Mouse (Mus musculus) kidney, postnatal 0 days (tissue): ENCODE results near the gene Prg3. TPM values are rescaled to one million over a fixed set of nuclear protein-coding genes. Genes with fewer than 3 reads are reported as not detected.

Experiments
- ATAC-seq: fragments of 200-750 bp; cut with Nextera tagmentation; replicated peaks from 2 replicates; pipeline ENCODE4 v1.8.0; 2017; ENCODE audit warnings: low read depth, moderate number of reproducible peaks, moderate TSS enrichment, moderate library complexity; ENCODE audit not compliant: low FRiP score
- DNase-seq: peaks from one replicate; pipeline ENCODE4 v3.0.0-alpha.2; 2016; ENCODE audit warnings: low spot score
- H3K27ac ChIP-seq: fragments of 300-500 bp; sonication (generic); 2 replicates; pipeline ENCODE4 v1.5.1; 2014; ENCODE audit warnings: mild to moderate bottlenecking
- H3K27me3 ChIP-seq: fragments of 300-500 bp; sonication (generic); 2 replicates; pipeline ENCODE4 v1.6.1; 2014; ENCODE audit warnings: low read length, mixed read lengths; ENCODE audit not compliant: insufficient read depth
- H3K36me3 ChIP-seq: fragments of 300-500 bp; sonication (generic); 2 replicates; pipeline ENCODE4 v1.6.1; 2014; ENCODE audit warnings: low read length, mixed read lengths; ENCODE audit not compliant: insufficient read depth
- H3K4me1 ChIP-seq: fragments of 300-500 bp; sonication (generic); replicated peaks from 2 replicates; pipeline ENCODE4 v1.6.1; 2014; ENCODE audit warnings: antibody characterized with exemption, low read length, mixed read lengths; ENCODE audit not compliant: insufficient read depth
- H3K4me2 ChIP-seq: fragments of 300-500 bp; sonication (generic); 2 replicates; pipeline ENCODE4 v1.6.1; 2014; ENCODE audit warnings: mild to moderate bottlenecking, low read length, moderate library complexity, mixed read lengths
- H3K4me3 ChIP-seq: fragments of 300-500 bp; sonication (generic); replicated peaks from 2 replicates; pipeline ENCODE4 v1.5.1; 2014; ENCODE audit warnings: low read depth, low read length
- H3K9ac ChIP-seq: fragments of 300-500 bp; sonication (generic); 2 replicates; pipeline ENCODE4 v1.6.1; 2014; ENCODE audit warnings: low read depth, low read length
- H3K9me3 ChIP-seq: fragments of 300-500 bp; sonication (generic); replicated peaks from 2 replicates; pipeline ENCODE4 v1.6.1; 2016; ENCODE audit warnings: low read length, inconsistent platforms, mixed read lengths
- CTCF ChIP-seq: IDR thresholded peaks from 2 replicates; pipeline ENCODE4 v1.5.1; 2016; ENCODE audit warnings: antibody characterized with exemption, low read depth, mild to moderate bottlenecking, moderate library complexity
- WGBS: fragments of 180-500 bp; shearing (Covaris S2); extraction: QIAGEN DNeasy Blood & Tissue Kit; methylation state at CpG from one replicate; pipeline ENCODE4 v1.1.7; 2014; 5-methylcytosine and 5-hydroxymethylcytosine counted together
- polyA plus RNA-seq: library from polyadenylated mRNA; unstranded; fragments of >200 nt; fragmentation: Nextera tagmentation; extraction: Ambion mirVana; gene quantifications from 2 replicates; pipeline ENCODE4 v1.2.1, GENCODE M21; 2015

Prg3 gene
- polyA plus RNA-seq, 1 experiment from 2014 or later, result not detected

DNA sequence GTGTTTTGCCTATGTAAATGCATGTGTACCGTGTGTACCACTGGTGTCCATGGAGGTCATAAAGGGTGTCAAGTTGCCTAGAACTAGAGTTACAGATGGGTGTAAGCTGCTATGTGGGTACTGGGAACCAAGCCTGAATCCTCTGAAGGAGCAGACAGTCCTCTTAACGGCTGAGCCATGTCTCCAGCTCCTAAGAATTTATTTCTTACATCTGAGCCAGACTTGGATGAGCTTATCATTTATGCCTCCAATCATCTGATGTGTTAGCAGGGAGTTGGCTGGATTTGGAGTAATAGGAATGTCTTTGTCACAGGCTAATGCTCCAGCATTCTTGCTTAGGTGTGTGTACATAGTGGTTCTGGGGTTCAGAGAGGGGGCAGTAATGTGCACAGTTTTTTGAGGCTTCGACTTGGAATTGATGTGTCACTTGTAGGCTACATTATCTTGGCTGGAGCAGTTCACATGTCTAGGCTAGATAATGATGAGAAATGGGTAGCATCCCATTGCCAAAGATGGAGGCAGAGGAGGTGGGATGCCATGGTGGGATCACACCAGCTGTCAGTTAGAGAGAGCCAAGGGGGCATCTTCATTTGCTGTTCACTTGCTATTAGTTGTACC, 40.8 kb upstream of the Prg3 start:
- H3K9me3 ChIP-seq, result no peaks in the 10 kb centered on the region
- 83% methylated on average over 3 of the region's 3 CpGs for WGBS
- ATAC-seq (no peak), DNase-seq (no peak)
- H3K4me3 ChIP-seq, result no peak overlapping the region
- H3K36me3 ChIP-seq, result peaks cover 37% of the 10 kb centered on the region; the same call in 1 of the 2 replicates
- H3K4me1 ChIP-seq, result no peaks in the 10 kb centered on the region
- H3K27ac ChIP-seq, result no peak overlapping the region
- H3K4me2 ChIP-seq, result no peak overlapping the region
- no peak overlapping the region for H3K9ac ChIP-seq
- no peaks in the 10 kb centered on the region for H3K27me3 ChIP-seq
- no peak for TF ChIP-seq CTCF

DNA sequence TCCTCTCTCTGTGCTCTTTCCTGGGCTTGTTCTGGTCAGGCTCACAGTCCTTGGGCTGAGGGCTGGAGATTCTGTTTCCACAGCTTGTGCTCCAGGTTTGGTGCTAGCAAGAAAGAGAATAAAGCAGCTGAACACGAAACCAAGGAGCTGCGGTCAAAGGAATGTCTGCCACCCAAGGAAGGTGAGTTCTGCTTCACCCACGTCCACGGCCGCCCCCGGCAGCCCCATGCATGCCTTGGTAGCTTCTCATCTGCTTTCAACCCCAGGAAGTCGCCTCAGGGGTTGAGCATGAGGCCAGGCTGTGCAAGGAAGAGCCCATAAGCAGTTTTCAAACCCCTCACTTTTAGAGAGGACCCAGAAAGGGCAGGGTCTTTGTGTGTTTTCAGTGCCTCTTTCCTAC, 39.8 kb upstream of the Prg3 start:
- H3K9me3 ChIP-seq, result no peaks in the 10 kb centered on the region
- 89% methylated on average over 7 of the region's 7 CpGs for WGBS
- peaks cover 37% of the 10 kb centered on the region; the same call in 1 of the 2 replicates for H3K36me3 ChIP-seq
- DNase-seq (no peak), ATAC-seq (no peak)
- no peak overlapping the region for H3K27ac ChIP-seq
- H3K4me1 ChIP-seq, result no peaks in the 10 kb centered on the region
- no peak for TF ChIP-seq CTCF
- H3K4me3 ChIP-seq, result no peak overlapping the region
- no peak overlapping the region for H3K4me2 ChIP-seq
- H3K9ac ChIP-seq, result no peak overlapping the region
- H3K27me3 ChIP-seq, result no peaks in the 10 kb centered on the region

DNA sequence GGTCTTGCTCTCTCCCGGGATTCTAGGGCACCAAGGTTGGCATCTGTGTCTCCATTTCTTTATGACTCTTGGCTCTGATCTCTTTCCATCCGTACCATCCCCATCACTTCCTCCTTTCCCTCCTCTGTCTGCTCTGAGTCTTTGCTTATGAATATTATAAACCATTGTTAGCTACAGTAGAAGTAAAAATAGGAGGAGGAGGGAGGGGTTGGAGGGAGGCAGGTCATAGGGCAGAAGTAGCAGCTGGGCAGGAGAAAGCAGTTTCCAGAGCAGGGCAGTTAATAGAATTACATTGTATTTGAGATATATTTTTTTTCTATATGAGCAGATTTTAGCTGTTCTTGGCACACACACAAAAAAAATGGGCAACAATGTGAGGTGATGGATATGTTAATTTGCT, 39.3 kb upstream of the Prg3 start:
- TF ChIP-seq CTCF, result no peak
- ATAC-seq (no peak), DNase-seq (no peak)
- peaks cover 37% of the 10 kb centered on the region; the same call in 1 of the 2 replicates for H3K36me3 ChIP-seq
- H3K9ac ChIP-seq, result no peak overlapping the region
- H3K27ac ChIP-seq, result no peak overlapping the region
- H3K9me3 ChIP-seq, result no peaks in the 10 kb centered on the region
- H3K27me3 ChIP-seq, result no peaks in the 10 kb centered on the region
- no peaks in the 10 kb centered on the region for H3K4me1 ChIP-seq
- WGBS, result 85% methylated on average over 2 of the region's 2 CpGs
- no peak overlapping the region for H3K4me2 ChIP-seq
- no peak overlapping the region for H3K4me3 ChIP-seq

DNA sequence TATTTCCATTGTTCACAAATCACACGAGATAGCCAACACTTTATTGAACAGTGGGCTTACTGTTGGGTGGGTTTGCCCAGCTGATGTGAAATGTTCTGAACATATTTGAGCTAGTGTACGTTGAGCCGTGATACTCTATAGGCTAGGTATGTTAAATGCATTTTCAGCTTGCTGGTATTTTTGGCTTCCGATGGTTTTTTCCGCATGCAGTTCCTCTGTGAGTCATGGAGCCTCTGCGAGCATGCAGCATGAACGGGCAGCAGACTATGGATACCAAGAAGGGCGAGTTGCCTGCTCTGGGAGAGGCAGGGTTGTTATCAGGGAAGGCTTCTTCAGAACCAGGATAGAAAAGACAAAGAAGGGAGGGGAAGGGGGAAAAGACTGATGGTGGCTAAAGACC, 37.0 kb upstream of the Prg3 start:
- Histone ChIP-seq H3K4me1 (no peaks in the 10 kb centered on the region), H3K9ac (no peak overlapping the region), H3K9me3 (no peaks in the 10 kb centered on the region), H3K27ac (no peak overlapping the region), H3K4me2 (no peak overlapping the region), H3K36me3 (peaks cover 34% of the 10 kb centered on the region; the same call in 1 of the 2 replicates), H3K4me3 (no peak overlapping the region), H3K27me3 (no peaks in the 10 kb centered on the region)
- ATAC-seq, result no peak
- no peak for DNase-seq
- 93% methylated on average over 8 of the region's 8 CpGs for WGBS
- no peak for TF ChIP-seq CTCF

DNA sequence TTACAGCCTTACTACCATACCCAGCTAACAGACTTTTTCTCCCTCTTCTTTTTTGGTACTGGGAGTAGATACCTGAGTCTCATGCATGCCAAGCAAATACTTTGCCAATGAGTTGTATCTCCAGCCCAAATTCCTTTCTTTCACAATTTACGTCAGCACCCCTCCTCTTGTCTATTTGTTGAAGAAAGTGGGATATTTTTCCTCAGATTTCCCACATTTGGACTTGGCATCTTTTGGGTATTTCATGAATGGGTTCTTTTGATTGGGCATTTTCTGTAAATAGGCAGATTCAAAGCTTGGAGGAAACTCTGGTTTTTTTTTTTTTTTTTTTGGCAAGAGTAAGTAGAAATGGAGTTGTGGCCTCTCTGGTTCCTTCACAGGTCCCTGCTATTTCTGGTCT, 35.8 kb upstream of the Prg3 start:
- Histone ChIP-seq H3K27ac (no peak overlapping the region), H3K4me1 (no peaks in the 10 kb centered on the region), H3K36me3 (peaks cover 34% of the 10 kb centered on the region; the same call in 1 of the 2 replicates), H3K4me2 (no peak overlapping the region), H3K9ac (no peak overlapping the region), H3K4me3 (no peak overlapping the region), H3K27me3 (no peaks in the 10 kb centered on the region), H3K9me3 (no peaks in the 10 kb centered on the region)
- DNase-seq (no peak), ATAC-seq (no peak)
- WGBS, result 100% methylated on average over 1 of the region's 1 CpGs
- TF ChIP-seq CTCF, result no peak

DNA sequence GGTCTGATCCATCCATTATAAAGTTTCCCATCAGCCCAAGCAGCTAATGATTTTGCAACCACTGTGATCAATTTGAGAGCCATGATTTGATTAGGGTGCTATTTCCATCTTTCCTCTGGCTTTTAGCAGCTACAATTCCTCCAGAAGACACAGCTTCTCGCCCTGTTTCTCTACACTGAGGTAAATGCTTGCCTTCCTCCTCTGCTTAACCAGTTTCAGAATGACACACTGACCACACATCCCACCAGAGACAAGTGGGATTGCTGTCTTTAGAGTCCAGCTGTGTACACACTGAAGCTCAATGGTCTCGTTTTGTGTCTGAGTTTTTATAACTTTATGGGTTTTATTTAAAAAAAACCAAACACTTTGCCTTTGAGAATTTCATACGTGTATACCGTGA, 35.3 kb upstream of the Prg3 start:
- no peak for TF ChIP-seq CTCF
- Histone ChIP-seq H3K36me3 (peaks cover 31% of the 10 kb centered on the region; the same call in 1 of the 2 replicates), H3K4me1 (no peaks in the 10 kb centered on the region), H3K9me3 (no peaks in the 10 kb centered on the region), H3K27ac (no peak overlapping the region), H3K4me2 (no peak overlapping the region), H3K4me3 (no peak overlapping the region), H3K27me3 (no peaks in the 10 kb centered on the region), H3K9ac (no peak overlapping the region)
- no peak for DNase-seq
- 74% methylated on average over 4 of the region's 4 CpGs for WGBS
- no peak for ATAC-seq

DNA sequence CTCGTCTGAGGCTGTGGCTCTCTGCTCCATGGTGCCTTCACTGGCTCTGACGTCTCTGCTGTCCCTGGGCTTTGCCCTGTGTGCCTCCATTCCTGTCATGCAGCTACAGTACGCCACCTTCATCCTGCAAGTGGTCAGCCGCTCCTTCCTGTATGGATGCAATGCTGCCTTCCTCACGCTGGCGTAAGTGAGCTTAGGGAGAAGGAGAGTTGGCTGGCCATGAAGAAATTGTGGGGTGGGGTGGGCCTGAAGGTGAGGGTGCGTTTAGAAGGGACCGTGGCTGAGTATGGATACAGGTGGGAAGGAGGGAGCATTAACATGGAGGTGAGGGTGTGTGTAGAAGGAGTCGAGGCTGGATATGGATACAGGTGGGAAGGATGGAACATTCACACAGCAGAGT, 32.6 kb upstream of the Prg3 start:
- no peak for DNase-seq
- Histone ChIP-seq H3K4me3 (no peak overlapping the region), H3K36me3 (peaks cover 9% of the 10 kb centered on the region; the same call in 1 of the 2 replicates), H3K9ac (no peak overlapping the region), H3K4me2 (no peak overlapping the region), H3K27me3 (no peaks in the 10 kb centered on the region), H3K27ac (no peak overlapping the region), H3K9me3 (no peaks in the 10 kb centered on the region), H3K4me1 (no peaks in the 10 kb centered on the region)
- ATAC-seq, result no peak
- no peak for TF ChIP-seq CTCF
- WGBS, result 92% methylated on average over 9 of the region's 9 CpGs
